Mouse (Mus musculus): ENCODE data around the gene Pik3cd.

GRCm38 (mm10) chr4:149724916-149725470 lies 22.6 kb upstream of the Pik3cd start:
- TF ChIP-seq MYOD1 (IDR thresholded peaks at IDR 0.05; ENCODE audit: control insufficient read depth in 1 of 3, insufficient read length in 2 of 3, low read depth in 2 of 3): no peak
- TF ChIP-seq TCF3 (IDR thresholded peaks at IDR 0.05; ENCODE audit: insufficient read length, low read depth): no peak
- TF ChIP-seq USF1 (IDR thresholded peaks at IDR 0.05; ENCODE audit: low read depth): no peak
- TF ChIP-seq POLR2A (IDR thresholded peaks at IDR 0.05; ENCODE audit: insufficient read length, low read depth): no peak
- no peak for TF ChIP-seq MAX (IDR thresholded peaks at IDR 0.05; ENCODE audit: low read depth)
- no peak for TF ChIP-seq MYOG (IDR thresholded peaks at IDR 0.05; ENCODE audit: control insufficient read depth in 1 of 3, insufficient read depth in 1 of 3, insufficient read length in 2 of 3, low read depth in 2 of 3)
- no peak for TF ChIP-seq E2F4 (IDR thresholded peaks at IDR 0.05; ENCODE audit: insufficient read depth)
- no peak for TF ChIP-seq TCF12 (IDR thresholded peaks at IDR 0.05; ENCODE audit: insufficient read depth, poor library complexity, severe bottlenecking)
- TF ChIP-seq CEBPB (IDR thresholded peaks at IDR 0.05; ENCODE audit: insufficient read depth, poor library complexity, severe bottlenecking): no peak
- no peak for TF ChIP-seq POLR2AphosphoS2 (IDR thresholded peaks at IDR 0.05; ENCODE audit: insufficient read length, low read depth)
